Mouse (Mus musculus) forebrain, embryonic 13.5 days (tissue): Measurements from ENCODE around the gene 1700003H04Rik. TPM values are rescaled to one million over a fixed set of nuclear protein-coding genes. Genes with fewer than 3 reads are reported as not detected.

Source experiments
- ATAC-seq: fragments of 200-750 bp; cut with Nextera tagmentation; 2 replicates; pipeline ENCODE4 v1.8.0; 2017
- H3K27ac ChIP-seq: fragments of 300-500 bp; sonication (generic); 2 replicates; pipeline ENCODE4 v1.5.1; 2015; ENCODE audit warnings: inconsistent platforms, mild to moderate bottlenecking, moderate library complexity
- H3K27me3 ChIP-seq: fragments of 300-500 bp; sonication (generic); 2 replicates; pipeline ENCODE4 v1.6.1; 2015; ENCODE audit warnings: mild to moderate bottlenecking, inconsistent platforms
- H3K36me3 ChIP-seq: fragments of 300-500 bp; sonication (generic); 2 replicates; pipeline ENCODE4 v1.6.1; 2015; ENCODE audit warnings: mild to moderate bottlenecking, inconsistent platforms; ENCODE audit not compliant: poor library complexity, severe bottlenecking
- H3K4me1 ChIP-seq: fragments of 300-500 bp; sonication (generic); 2 replicates; pipeline ENCODE4 v1.6.1; 2015; ENCODE audit warnings: inconsistent platforms
- H3K4me2 ChIP-seq: fragments of 300-500 bp; sonication (generic); 2 replicates; pipeline ENCODE4 v1.6.1; 2015; ENCODE audit warnings: inconsistent platforms, mild to moderate bottlenecking, moderate library complexity
- H3K4me3 ChIP-seq: fragments of 300-500 bp; sonication (generic); 2 replicates; pipeline ENCODE4 v1.5.1; 2015; ENCODE audit warnings: mild to moderate bottlenecking, inconsistent platforms
- H3K9ac ChIP-seq: fragments of 300-500 bp; sonication (generic); 2 replicates; pipeline ENCODE4 v1.6.1; 2015; ENCODE audit warnings: mild to moderate bottlenecking, inconsistent platforms
- H3K9me3 ChIP-seq: fragments of 300-500 bp; sonication (generic); replicated peaks from 2 replicates; pipeline ENCODE4 v1.6.1; 2016; ENCODE audit warnings: inconsistent platforms
- WGBS: fragments of 180-500 bp; shearing (Covaris S2); methylation state at CpG from one replicate; pipeline ENCODE4 v1.1.7; 2015; 5-methylcytosine and 5-hydroxymethylcytosine counted together
- polyA plus RNA-seq: library from polyadenylated mRNA; unstranded; fragments of >200 nt; fragmentation: Nextera tagmentation; extraction: Ambion mirVana; gene quantifications from 2 replicates; pipeline ENCODE4 v1.2.1, GENCODE M21; 2015

1700003H04Rik gene
- polyA plus RNA-seq, 1 experiment from 2014 or later, result not detected

- 86% methylated on average over 2 of the region's 2 CpGs for WGBS
- Histone ChIP-seq H3K27me3 (no peaks in the 10 kb centered on the region), H3K36me3 (no peaks in the 10 kb centered on the region), H3K9me3 (no peaks in the 10 kb centered on the region), H3K27ac (no peak overlapping the region), H3K9ac (no peak overlapping the region), H3K4me1 (no peaks in the 10 kb centered on the region), H3K4me3 (no peak overlapping the region), H3K4me2 (no peak overlapping the region)
- no peak for ATAC-seq
These were observed 42.6 kb downstream of the 1700003H04Rik start for GRCm38 (mm10) chr3:124538260-124538659.

DNA sequence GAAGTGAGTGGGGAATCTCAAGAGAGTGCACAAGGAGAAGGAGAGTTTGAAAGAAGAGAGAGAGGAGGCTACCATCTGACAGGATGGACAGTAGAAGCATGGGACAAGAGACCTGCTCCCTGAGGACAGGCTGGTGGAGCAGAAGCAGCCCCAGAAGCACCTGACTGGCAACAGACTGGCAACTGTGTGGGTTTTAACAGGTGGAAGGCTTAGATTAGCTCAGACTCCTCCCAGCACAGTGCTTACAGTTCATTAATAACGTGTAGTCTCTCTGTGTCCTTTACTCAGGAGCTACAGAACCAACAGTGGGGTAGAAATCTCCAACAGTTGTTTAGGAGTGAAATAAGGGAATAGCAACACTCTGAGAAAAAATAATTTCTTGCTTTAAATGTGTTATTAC is 44.3 kb downstream of the 1700003H04Rik start:
- Histone ChIP-seq H3K4me2 (no peak overlapping the region), H3K4me3 (no peak overlapping the region), H3K27me3 (no peaks in the 10 kb centered on the region), H3K9me3 (no peaks in the 10 kb centered on the region), H3K27ac (no peak overlapping the region), H3K9ac (no peak overlapping the region), H3K36me3 (no peaks in the 10 kb centered on the region), H3K4me1 (no peaks in the 10 kb centered on the region)
- WGBS, result 44% methylated on average over 1 of the region's 1 CpGs
- no peak for ATAC-seq

GRCm38 (mm10) chr3:124518786-124519185 is 62.1 kb downstream of the 1700003H04Rik start:
- Histone ChIP-seq H3K4me2 (no peak overlapping the region), H3K9me3 (no peaks in the 10 kb centered on the region), H3K36me3 (no peaks in the 10 kb centered on the region), H3K9ac (no peak overlapping the region), H3K27ac (no peak overlapping the region), H3K4me1 (no peaks in the 10 kb centered on the region), H3K4me3 (no peak overlapping the region), H3K27me3 (no peaks in the 10 kb centered on the region)
- 0 out of 2 replicates have a peak, but pooled peaks have one; percentile 38 for ATAC-seq
- 66% methylated on average over 2 of the region's 2 CpGs for WGBS

Other genes with a start within 250 kb of the 1700003H04Rik start
- not detected in 2 replicates for gene 1700006A11Rik, start 155.1 kb downstream of the 1700003H04Rik start, polyA plus RNA-seq